Mouse (Mus musculus): Measurements from ENCODE around the gene Cyp27a1. TPM values are rescaled to one million over a fixed set of nuclear protein-coding genes. Genes with fewer than 3 reads are reported as not detected.
A peak's percentile ranks its signal among the peaks of the same experiment; 100 is the strongest.

The Cyp27a1 gene
- polyA plus RNA-seq, 1 experiment = 40.2 TPM

- Histone ChIP-seq H3K27ac (replicated peaks; ENCODE audit: low read depth, low read length) (no peak overlapping the region), H3K4me3 (ENCODE audit: insufficient read depth, low read depth, low read length) (no peak overlapping the region), H3K4me1 (ENCODE audit: control insufficient read depth, insufficient read depth, insufficient read length, low read length) (no peaks in the 10 kb centered on the region; the same call in 1 of the 2 replicates)
Measured at GRCm38 (mm10) chr1:74737500-74737899, 24.1 kb downstream of the Cyp27a1 start.

DNA sequence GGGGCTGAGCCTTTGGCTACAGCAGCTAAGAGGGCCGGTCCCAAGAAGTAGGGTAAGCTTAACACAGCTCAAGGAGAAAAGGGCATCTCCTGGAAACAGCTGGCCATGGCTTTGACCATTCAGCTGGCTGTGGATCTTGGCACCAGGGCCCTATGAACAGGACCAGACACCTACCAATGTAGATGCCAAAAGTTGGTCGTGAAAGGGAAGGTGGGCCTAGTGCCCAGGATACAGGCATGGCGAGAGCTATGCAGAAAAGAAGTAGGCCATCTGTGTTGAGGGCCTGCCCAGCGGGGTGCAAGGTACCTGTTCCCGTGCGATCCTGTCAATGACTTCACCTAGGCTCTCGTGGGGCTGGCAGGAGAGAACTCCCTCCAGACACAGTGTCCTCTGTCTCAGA, 27.5 kb downstream of the Cyp27a1 start:
- Histone ChIP-seq H3K4me3 (ENCODE audit: insufficient read depth, low read depth, low read length) (no peak overlapping the region), H3K27ac (replicated peaks; ENCODE audit: low read depth, low read length) (no peak overlapping the region), H3K4me1 (ENCODE audit: control insufficient read depth, insufficient read depth, insufficient read length, low read length) (no peaks in the 10 kb centered on the region)

DNA sequence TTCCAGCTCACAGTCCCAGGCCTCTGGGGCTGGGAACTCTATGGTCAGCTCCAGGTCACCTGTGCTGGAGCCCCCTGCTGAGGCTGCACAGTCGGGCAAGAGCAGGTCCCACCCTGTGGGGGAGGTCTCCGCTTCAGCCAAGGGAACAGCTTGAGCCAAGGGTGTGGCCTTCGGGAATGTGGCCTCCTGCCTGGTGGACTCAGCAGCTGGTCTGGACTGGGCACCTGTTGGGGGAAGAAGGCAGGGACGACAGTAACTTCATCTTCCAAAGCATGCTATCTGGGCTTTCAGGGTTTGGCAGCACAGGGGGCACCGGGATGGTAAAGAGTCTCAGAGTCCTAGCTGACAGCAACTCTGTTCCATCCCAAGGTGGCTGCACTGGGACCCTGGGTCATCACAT, 34.0 kb downstream of the Cyp27a1 start:
- no peak overlapping the region for H3K4me3 ChIP-seq (ENCODE audit: insufficient read depth, low read depth, low read length)
- H3K4me1 ChIP-seq (ENCODE audit: control insufficient read depth, insufficient read depth, insufficient read length, low read length) = peaks cover 5% of the 10 kb centered on the region
- H3K27ac ChIP-seq (replicated peaks; ENCODE audit: low read depth, low read length) = no peak overlapping the region

- peak within 1 kb of the TSS; percentile 34 for H3K4me3 ChIP-seq (ENCODE audit: insufficient read depth, low read depth, low read length)
- peaks cover 5% of the 10 kb centered on the region for H3K4me1 ChIP-seq (ENCODE audit: control insufficient read depth, insufficient read depth, insufficient read length, low read length)
- H3K27ac ChIP-seq (replicated peaks; ENCODE audit: low read depth, low read length) = no peak within 1 kb of the TSS
Measured at GRCm38 (mm10) chr1:74748643-74749271, 35.4 kb downstream of the Cyp27a1 start, which contains the start of gene Prkag3. Gene Prkag3, minus strand, starts transcription at chr1:74749221.

DNA sequence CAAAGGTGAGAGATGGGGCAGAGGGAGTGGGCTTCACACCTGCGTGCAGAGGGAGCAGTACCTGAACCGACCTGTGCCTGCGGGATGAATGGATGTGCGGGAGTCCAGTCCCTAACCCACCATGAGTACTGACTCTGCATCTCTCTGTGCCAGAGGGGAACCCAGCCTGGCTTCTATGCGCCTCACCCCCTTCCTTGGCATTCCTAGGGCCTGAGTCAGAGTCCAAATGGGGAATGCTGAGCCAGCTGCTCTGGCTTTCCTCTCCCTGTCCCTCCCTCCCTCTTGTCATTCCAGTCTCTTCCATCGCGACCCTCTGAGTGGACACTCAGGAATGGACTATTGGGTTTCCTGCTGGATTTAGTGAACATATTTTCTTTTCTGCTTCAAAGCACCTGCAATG, 35.9 kb downstream of the Cyp27a1 start:
- H3K4me3 ChIP-seq (ENCODE audit: insufficient read depth, low read depth, low read length) = no peak overlapping the region
- peaks cover 5% of the 10 kb centered on the region for H3K4me1 ChIP-seq (ENCODE audit: control insufficient read depth, insufficient read depth, insufficient read length, low read length)
- H3K27ac ChIP-seq (replicated peaks; ENCODE audit: low read depth, low read length) = no peak overlapping the region

- Histone ChIP-seq H3K4me1 (ENCODE audit: control insufficient read depth, insufficient read depth, insufficient read length, low read length) (peaks cover 5% of the 10 kb centered on the region), H3K27ac (replicated peaks; ENCODE audit: low read depth, low read length) (no peak overlapping the region), H3K4me3 (ENCODE audit: insufficient read depth, low read depth, low read length) (no peak overlapping the region)
Measured at GRCm38 (mm10) chr1:74750683-74751082, 37.3 kb downstream of the Cyp27a1 start.

DNA sequence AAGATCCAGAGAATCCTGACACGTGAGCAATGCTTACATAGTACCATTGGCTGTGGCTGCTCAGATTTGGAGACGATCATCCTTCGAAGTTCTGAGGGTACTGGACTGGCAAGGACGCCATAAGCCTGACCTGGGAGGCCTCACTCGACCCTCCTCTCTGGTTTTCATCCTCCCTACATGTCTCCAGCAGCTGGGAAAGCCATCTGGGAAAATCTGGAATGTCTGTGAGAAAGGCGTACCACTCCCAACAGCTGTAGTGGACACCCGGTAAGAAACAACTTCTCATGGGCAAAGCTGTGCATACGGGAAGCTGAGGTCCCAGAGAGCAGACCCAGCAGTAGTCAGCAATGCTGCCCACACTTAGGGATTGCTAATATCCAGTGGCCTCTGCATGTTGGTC, 38.8 kb downstream of the Cyp27a1 start:
- no peak overlapping the region for H3K27ac ChIP-seq (replicated peaks; ENCODE audit: low read depth, low read length)
- no peak overlapping the region for H3K4me3 ChIP-seq (ENCODE audit: insufficient read depth, low read depth, low read length)
- peaks cover 5% of the 10 kb centered on the region for H3K4me1 ChIP-seq (ENCODE audit: control insufficient read depth, insufficient read depth, insufficient read length, low read length)

GRCm38 (mm10) chr1:74752833-74753232, 39.5 kb downstream of the Cyp27a1 start:
- H3K27ac ChIP-seq (replicated peaks; ENCODE audit: low read depth, low read length) = no peak overlapping the region
- no peak overlapping the region for H3K4me3 ChIP-seq (ENCODE audit: insufficient read depth, low read depth, low read length)
- peaks cover 5% of the 10 kb centered on the region; the same call in 1 of the 2 replicates for H3K4me1 ChIP-seq (ENCODE audit: control insufficient read depth, insufficient read depth, insufficient read length, low read length)

GRCm38 (mm10) chr1:74753266-74753974, 40.0 kb downstream of the Cyp27a1 start:
- Histone ChIP-seq H3K27ac (replicated peaks; ENCODE audit: low read depth, low read length) (no peak overlapping the region), H3K4me1 (ENCODE audit: control insufficient read depth, insufficient read depth, insufficient read length, low read length) (peaks cover 5% of the 10 kb centered on the region; the same call in 1 of the 2 replicates), H3K4me3 (ENCODE audit: insufficient read depth, low read depth, low read length) (no peak overlapping the region)

GRCm38 (mm10) chr1:74754175-74754785, 40.9 kb downstream of the Cyp27a1 start:
- Histone ChIP-seq H3K4me1 (ENCODE audit: control insufficient read depth, insufficient read depth, insufficient read length, low read length) (peaks cover 2% of the 10 kb centered on the region; the same call in 1 of the 2 replicates), H3K27ac (replicated peaks; ENCODE audit: low read depth, low read length) (no peak overlapping the region), H3K4me3 (ENCODE audit: insufficient read depth, low read depth, low read length) (no peak overlapping the region)

DNA sequence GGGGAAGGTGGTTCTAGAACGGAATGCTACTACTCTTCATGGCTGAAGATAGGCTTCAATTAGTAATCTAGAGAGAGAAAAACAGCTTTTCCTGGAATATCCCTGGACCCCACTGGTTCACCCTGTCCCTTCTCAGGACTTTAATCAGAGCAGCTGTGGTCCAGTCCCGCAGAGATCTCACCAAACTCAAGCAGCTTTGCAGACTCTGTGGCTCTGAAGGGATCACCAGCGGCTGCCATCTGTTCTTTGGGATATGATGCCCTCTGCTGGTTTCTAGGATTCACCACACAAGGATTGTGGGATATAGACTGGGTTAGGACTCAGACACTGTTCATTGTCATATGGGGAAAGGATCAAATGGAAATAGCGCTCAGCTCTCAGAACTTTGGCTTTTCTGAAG, 46.4 kb downstream of the Cyp27a1 start:
- no peak overlapping the region for H3K27ac ChIP-seq (replicated peaks; ENCODE audit: low read depth, low read length)
- H3K4me3 ChIP-seq (ENCODE audit: insufficient read depth, low read depth, low read length) = no peak overlapping the region
- no peaks in the 10 kb centered on the region for H3K4me1 ChIP-seq (ENCODE audit: control insufficient read depth, insufficient read depth, insufficient read length, low read length)

- Histone ChIP-seq H3K4me1 (ENCODE audit: control insufficient read depth, insufficient read depth, insufficient read length, low read length) (no peaks in the 10 kb centered on the region), H3K27ac (replicated peaks; ENCODE audit: low read depth, low read length) (no peak overlapping the region), H3K4me3 (ENCODE audit: insufficient read depth, low read depth, low read length) (no peak overlapping the region)
Measured at GRCm38 (mm10) chr1:74763081-74763480, 49.7 kb downstream of the Cyp27a1 start.

DNA sequence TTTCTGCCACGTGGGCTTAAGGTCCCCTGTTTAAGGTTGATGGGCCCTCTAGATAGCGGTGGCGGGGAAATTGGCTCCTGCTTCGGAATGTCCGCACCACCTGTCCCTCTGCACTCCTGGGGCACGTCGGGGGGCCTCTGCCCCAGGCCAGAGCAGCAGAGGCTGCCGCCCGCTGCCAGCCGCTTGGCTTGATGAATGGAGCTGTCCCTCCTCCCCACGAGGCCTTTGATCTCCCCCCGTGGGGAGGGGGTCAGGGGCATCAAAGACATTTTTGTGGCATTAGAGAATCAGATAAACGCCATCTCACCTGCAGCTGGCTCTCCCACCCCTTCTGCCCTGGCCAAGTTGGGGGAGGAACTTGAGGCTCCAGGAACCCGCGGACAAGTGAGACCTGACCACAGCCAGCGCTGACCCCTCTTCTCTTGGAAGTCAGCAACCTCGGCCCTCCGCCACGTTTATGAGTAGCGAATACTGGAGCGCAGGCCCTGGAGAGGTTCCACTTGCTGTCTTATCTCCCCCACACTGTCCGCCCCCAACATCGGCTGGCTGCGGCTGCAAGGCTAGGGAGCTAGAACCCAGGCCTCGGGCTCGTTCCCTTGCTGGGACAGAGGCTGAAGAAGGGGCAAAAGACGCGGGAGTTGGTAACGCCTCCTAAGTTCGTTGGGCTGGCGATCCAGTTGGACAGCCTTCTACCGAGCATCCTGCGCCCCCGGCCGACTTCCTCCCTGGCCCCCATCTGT, 57.5 kb downstream of the Cyp27a1 start:
- Histone ChIP-seq H3K4me3 (ENCODE audit: insufficient read depth, low read depth, low read length) (peak overlapping the region; percentile 14; the same call in 1 of the 2 replicates), H3K4me1 (ENCODE audit: control insufficient read depth, insufficient read depth, insufficient read length, low read length) (no peaks in the 10 kb centered on the region; the same call in 1 of the 2 replicates), H3K27ac (replicated peaks; ENCODE audit: low read depth, low read length) (no peak overlapping the region)

DNA sequence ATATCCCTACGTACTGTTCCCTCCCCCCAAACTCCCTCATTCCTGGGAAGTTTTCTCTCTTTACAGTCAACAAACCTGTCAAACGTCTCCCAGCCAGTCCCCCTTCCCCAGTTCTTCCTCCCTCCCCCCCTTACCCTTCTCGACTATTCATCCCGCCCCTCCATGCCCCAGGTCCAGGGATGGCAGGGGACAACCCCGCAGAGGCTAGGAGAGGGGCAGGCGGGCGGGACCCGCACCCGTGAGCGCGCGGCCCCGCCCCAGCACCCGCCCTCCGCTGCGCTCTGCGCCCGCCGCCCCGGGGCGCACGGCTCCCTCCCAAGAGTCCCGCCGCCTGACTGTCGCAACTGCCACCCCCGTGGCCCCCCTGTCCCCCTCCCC, 58.1 kb downstream of the Cyp27a1 start:
- H3K27ac ChIP-seq (replicated peaks; ENCODE audit: low read depth, low read length) = no peak overlapping the region
- H3K4me1 ChIP-seq (ENCODE audit: control insufficient read depth, insufficient read depth, insufficient read length, low read length) = no peaks in the 10 kb centered on the region; the same call in 1 of the 2 replicates
- peak overlapping the region; percentile 14; the same call in 1 of the 2 replicates for H3K4me3 ChIP-seq (ENCODE audit: insufficient read depth, low read depth, low read length)

- Histone ChIP-seq H3K4me1 (ENCODE audit: control insufficient read depth, insufficient read depth, insufficient read length, low read length) (no peaks in the 10 kb centered on the region; the same call in 1 of the 2 replicates), H3K27ac (replicated peaks; ENCODE audit: low read depth, low read length) (no peak within 1 kb of the TSS), H3K4me3 (ENCODE audit: insufficient read depth, low read depth, low read length) (peak within 1 kb of the TSS; percentile 52)
Measured at GRCm38 (mm10) chr1:74771845-74771930, 58.3 kb downstream of the Cyp27a1 start, which contains the start of gene Wnt6. Gene Wnt6, plus strand, starts transcription at chr1:74771892.

All from brown adipose tissue, adult 24 weeks (tissue).